Mouse (Mus musculus): ENCODE measurements around the gene BC107364. TPM values are rescaled to one million over a fixed set of nuclear protein-coding genes. Genes with fewer than 3 reads are reported as not detected.
A peak's percentile ranks its signal among the peaks of the same experiment; 100 is the strongest.
"Not testable (repeated sequence)": the region's sequence is repeated elsewhere in the genome, so short reads cannot be mapped to it uniquely, and the experiment has no call there.

The BC107364 gene
- total RNA-seq, 2 experiments from 2014 or later: not detected

GRCm38 (mm10) chr3:96414951-96415327, 37.2 kb downstream of the BC107364 start:
- no peak for ATAC-seq (replicated peaks; ENCODE audit: poor library complexity)

- ATAC-seq (replicated peaks; ENCODE audit: poor library complexity): peak; percentile 89
Measured at GRCm38 (mm10) chr3:96414126-96414950, 37.8 kb downstream of the BC107364 start.

GRCm38 (mm10) chr3:96413581-96414125, 38.5 kb downstream of the BC107364 start:
- no peak for ATAC-seq (replicated peaks; ENCODE audit: poor library complexity)

GRCm38 (mm10) chr3:96411821-96412220, 40.3 kb downstream of the BC107364 start:
- no peak for ATAC-seq (replicated peaks; ENCODE audit: poor library complexity)

- ATAC-seq (replicated peaks; ENCODE audit: poor library complexity): no peak
Measured at GRCm38 (mm10) chr3:96410966-96411365, 41.1 kb downstream of the BC107364 start.

GRCm38 (mm10) chr3:96409701-96410246, 42.3 kb downstream of the BC107364 start:
- peak; percentile 43 for ATAC-seq (replicated peaks; ENCODE audit: poor library complexity)

GRCm38 (mm10) chr3:96408111-96408510, 44.0 kb downstream of the BC107364 start:
- ATAC-seq (replicated peaks; ENCODE audit: poor library complexity): not testable (repeated sequence)

- no peak for ATAC-seq (replicated peaks; ENCODE audit: poor library complexity)
Measured at GRCm38 (mm10) chr3:96405541-96406503, 46.3 kb downstream of the BC107364 start.

GRCm38 (mm10) chr3:96405004-96405403, 47.1 kb downstream of the BC107364 start:
- no peak for ATAC-seq (replicated peaks; ENCODE audit: poor library complexity)

- ATAC-seq (replicated peaks; ENCODE audit: poor library complexity): no peak
Measured at GRCm38 (mm10) chr3:96404450-96404849, 47.7 kb downstream of the BC107364 start.

- ATAC-seq (replicated peaks; ENCODE audit: poor library complexity): peak; percentile 38; the same call in 1 of the 2 replicates
Measured at GRCm38 (mm10) chr3:96403016-96403415, 49.1 kb downstream of the BC107364 start.

GRCm38 (mm10) chr3:96401832-96402501, 50.1 kb downstream of the BC107364 start:
- ATAC-seq (replicated peaks; ENCODE audit: poor library complexity): peak; percentile 76

GRCm38 (mm10) chr3:96401474-96401831, 50.7 kb downstream of the BC107364 start:
- ATAC-seq (replicated peaks; ENCODE audit: poor library complexity): no peak

- peak; percentile 18; the same call in 1 of the 2 replicates for ATAC-seq (replicated peaks; ENCODE audit: poor library complexity)
Measured at GRCm38 (mm10) chr3:96398911-96399310, 53.2 kb downstream of the BC107364 start.

- ATAC-seq (replicated peaks; ENCODE audit: poor library complexity): no peak
Measured at GRCm38 (mm10) chr3:96396857-96397256, 55.2 kb downstream of the BC107364 start.

- ATAC-seq (replicated peaks; ENCODE audit: poor library complexity): peak; percentile 52
Measured at GRCm38 (mm10) chr3:96387202-96387601, 64.9 kb downstream of the BC107364 start.

Measured in megakaryocyte progenitor cell, adult 5-6 weeks (primary cell).